Mouse (Mus musculus) neural tube, embryonic 13.5 days (tissue): ENCODE measurements around the gene Gm10271. TPM values are rescaled to one million over a fixed set of nuclear protein-coding genes. Genes with fewer than 3 reads are reported as not detected.

Source experiments
- ATAC-seq: fragments of 200-750 bp; cut with Nextera tagmentation; 2 replicates; pipeline ENCODE4 v1.8.0; 2017; ENCODE audit warnings: low read depth, mild to moderate bottlenecking, moderate TSS enrichment, moderate library complexity
- H3K27ac ChIP-seq: fragments of 300-500 bp; sonication (generic); replicated peaks from 2 replicates; pipeline ENCODE4 v1.5.1; 2015; ENCODE audit warnings: moderate library complexity, mild to moderate bottlenecking, inconsistent platforms
- H3K27me3 ChIP-seq: fragments of 300-500 bp; sonication (generic); 2 replicates; pipeline ENCODE4 v1.6.1; 2015; ENCODE audit warnings: mild to moderate bottlenecking, inconsistent platforms
- H3K36me3 ChIP-seq: fragments of 300-500 bp; sonication (generic); 2 replicates; pipeline ENCODE4 v1.6.1; 2015; ENCODE audit warnings: mild to moderate bottlenecking, inconsistent platforms
- H3K4me1 ChIP-seq: fragments of 300-500 bp; sonication (generic); replicated peaks from 2 replicates; pipeline ENCODE4 v1.6.1; 2015; ENCODE audit warnings: inconsistent platforms
- H3K4me2 ChIP-seq: fragments of 300-500 bp; sonication (generic); 2 replicates; pipeline ENCODE4 v1.6.1; 2015; ENCODE audit warnings: inconsistent platforms, mild to moderate bottlenecking, moderate library complexity
- H3K4me3 ChIP-seq: fragments of 300-500 bp; sonication (generic); 2 replicates; pipeline ENCODE4 v1.5.1; 2015; ENCODE audit warnings: mild to moderate bottlenecking, inconsistent platforms
- H3K9ac ChIP-seq: fragments of 300-500 bp; sonication (generic); 2 replicates; pipeline ENCODE4 v1.6.1; 2015; ENCODE audit warnings: moderate library complexity, mild to moderate bottlenecking, inconsistent platforms
- H3K9me3 ChIP-seq: fragments of 300-500 bp; sonication (generic); 2 replicates; pipeline ENCODE4 v1.6.1; 2016; ENCODE audit warnings: inconsistent platforms
- WGBS: fragments of 180-500 bp; shearing (Covaris S2); methylation state at CpG from one replicate; pipeline ENCODE4 v1.1.7; 2015; 5-methylcytosine and 5-hydroxymethylcytosine counted together
- polyA plus RNA-seq: library from polyadenylated mRNA; unstranded; fragments of >200 nt; fragmentation: Nextera tagmentation; extraction: Ambion mirVana; gene quantifications from 2 replicates; pipeline ENCODE4 v1.2.1, GENCODE M21; 2015

Gm10271 gene
- not detected in 2 replicates for polyA plus RNA-seq

- H3K4me3 ChIP-seq: no peak within 1 kb of the TSS
- H3K27ac ChIP-seq: no peak within 1 kb of the TSS
- H3K9me3 ChIP-seq: no peaks in the 10 kb centered on the region
- H3K4me1 ChIP-seq: no peaks in the 10 kb centered on the region
- H3K9ac ChIP-seq: no peak within 1 kb of the TSS
- H3K4me2 ChIP-seq: no peak within 1 kb of the TSS
- no peak for ATAC-seq
- 97% methylated on average over 6 of the region's 6 CpGs for WGBS
- no peaks in the 10 kb centered on the region for H3K27me3 ChIP-seq
- H3K36me3 ChIP-seq: no peaks in the 10 kb centered on the region
Observed at GRCm38 (mm10) chr10:116972509-116972908, at the start of gene Gm10271. Gene Gm10271 (minus strand): TSS chr10:116972609.

GRCm38 (mm10) chr10:117021020-117021754 is 48.8 kb upstream of the Gm10271 start:
- H3K36me3 ChIP-seq: no peaks in the 10 kb centered on the region
- peaks cover 6% of the 10 kb centered on the region for H3K27me3 ChIP-seq
- H3K27ac ChIP-seq: no peak overlapping the region
- 17% methylated on average over 21 of the region's 21 CpGs for WGBS
- H3K9ac ChIP-seq: no peak overlapping the region
- H3K4me2 ChIP-seq: no peak overlapping the region
- H3K4me1 ChIP-seq: peaks cover 20% of the 10 kb centered on the region
- no peaks in the 10 kb centered on the region for H3K9me3 ChIP-seq
- no peak overlapping the region for H3K4me3 ChIP-seq
- peak; percentile 40; the same call in 1 of the 2 replicates for ATAC-seq

- no peak overlapping the region for H3K9ac ChIP-seq
Observed at GRCm38 (mm10) chr10:117018281-117018840, 46.0 kb upstream of the Gm10271 start.

GRCm38 (mm10) chr10:117014565-117014964 is 42.2 kb upstream of the Gm10271 start:
- Histone ChIP-seq H3K27ac (no peak overlapping the region), H3K36me3 (no peaks in the 10 kb centered on the region), H3K27me3 (no peaks in the 10 kb centered on the region), H3K9ac (no peak overlapping the region), H3K4me2 (no peak overlapping the region), H3K9me3 (no peaks in the 10 kb centered on the region), H3K4me3 (no peak overlapping the region), H3K4me1 (peaks cover 14% of the 10 kb centered on the region)
- WGBS: 78% methylated on average over 5 of the region's 5 CpGs
- ATAC-seq: no peak

More at GRCm38 (mm10) chr10:117018281-117018840, 46.0 kb upstream of the Gm10271 start:
- Histone ChIP-seq H3K4me1 (peaks cover 27% of the 10 kb centered on the region), H3K9me3 (no peaks in the 10 kb centered on the region), H3K36me3 (no peaks in the 10 kb centered on the region), H3K27ac (no peak overlapping the region), H3K4me2 (no peak overlapping the region), H3K4me3 (no peak overlapping the region), H3K27me3 (no peaks in the 10 kb centered on the region; the same call in 1 of the 2 replicates)
- 47% methylated on average over 7 of the region's 7 CpGs for WGBS
- no peak for ATAC-seq

GRCm38 (mm10) chr10:117013689-117014390 is 41.4 kb upstream of the Gm10271 start:
- no peaks in the 10 kb centered on the region for H3K27me3 ChIP-seq
- peak overlapping the region; percentile 36 for H3K4me2 ChIP-seq
- WGBS: 13% methylated on average over 12 of the region's 12 CpGs
- peaks cover 14% of the 10 kb centered on the region for H3K4me1 ChIP-seq
- H3K36me3 ChIP-seq: no peaks in the 10 kb centered on the region
- H3K9me3 ChIP-seq: no peaks in the 10 kb centered on the region
- ATAC-seq: peak; percentile 91
- no peak overlapping the region for H3K9ac ChIP-seq
- H3K4me3 ChIP-seq: no peak overlapping the region
- H3K27ac ChIP-seq: no peak overlapping the region

GRCm38 (mm10) chr10:117011047-117011446 is 38.6 kb upstream of the Gm10271 start:
- H3K4me2 ChIP-seq: no peak overlapping the region
- no peaks in the 10 kb centered on the region for H3K27me3 ChIP-seq
- no peak overlapping the region for H3K27ac ChIP-seq
- no peaks in the 10 kb centered on the region for H3K36me3 ChIP-seq
- H3K9ac ChIP-seq: no peak overlapping the region
- H3K4me3 ChIP-seq: no peak overlapping the region
- 61% methylated on average over 8 of the region's 8 CpGs for WGBS
- no peaks in the 10 kb centered on the region for H3K9me3 ChIP-seq
- no peak for ATAC-seq
- H3K4me1 ChIP-seq: peaks cover 9% of the 10 kb centered on the region

GRCm38 (mm10) chr10:117009691-117010090 is 37.3 kb upstream of the Gm10271 start:
- Histone ChIP-seq H3K27ac (no peak overlapping the region), H3K4me3 (no peak overlapping the region), H3K9me3 (no peaks in the 10 kb centered on the region), H3K4me2 (no peak overlapping the region), H3K4me1 (peaks cover 21% of the 10 kb centered on the region), H3K9ac (no peak overlapping the region), H3K27me3 (no peaks in the 10 kb centered on the region), H3K36me3 (no peaks in the 10 kb centered on the region)
- no peak for ATAC-seq
- 88% methylated on average over 6 of the region's 6 CpGs for WGBS

GRCm38 (mm10) chr10:117005707-117006464 is 33.5 kb upstream of the Gm10271 start:
- WGBS: 66% methylated on average over 12 of the region's 12 CpGs
- no peaks in the 10 kb centered on the region for H3K27me3 ChIP-seq
- no peaks in the 10 kb centered on the region for H3K9me3 ChIP-seq
- H3K4me2 ChIP-seq: no peak overlapping the region
- ATAC-seq: no peak
- no peak overlapping the region for H3K27ac ChIP-seq
- no peak overlapping the region for H3K9ac ChIP-seq
- no peak overlapping the region for H3K4me3 ChIP-seq
- no peaks in the 10 kb centered on the region for H3K36me3 ChIP-seq
- peaks cover 19% of the 10 kb centered on the region for H3K4me1 ChIP-seq

- Histone ChIP-seq H3K4me1 (peaks cover 19% of the 10 kb centered on the region), H3K4me3 (no peak overlapping the region), H3K27me3 (no peaks in the 10 kb centered on the region), H3K9ac (no peak overlapping the region), H3K27ac (peak overlapping the region; percentile 18; the same call in 1 of the 2 replicates), H3K9me3 (no peaks in the 10 kb centered on the region), H3K4me2 (no peak overlapping the region), H3K36me3 (no peaks in the 10 kb centered on the region)
- ATAC-seq: peak; percentile 33; the same call in 1 of the 2 replicates
- 54% methylated on average over 5 of the region's 5 CpGs for WGBS
Observed at GRCm38 (mm10) chr10:117004695-117005094, 32.3 kb upstream of the Gm10271 start.

GRCm38 (mm10) chr10:117000975-117001374 is 28.6 kb upstream of the Gm10271 start:
- no peak overlapping the region for H3K9ac ChIP-seq
- H3K4me2 ChIP-seq: no peak overlapping the region
- peaks cover 16% of the 10 kb centered on the region for H3K4me1 ChIP-seq
- no peak for ATAC-seq
- no peaks in the 10 kb centered on the region for H3K36me3 ChIP-seq
- no peak overlapping the region for H3K27ac ChIP-seq
- H3K4me3 ChIP-seq: no peak overlapping the region
- 65% methylated on average over 12 of the region's 12 CpGs for WGBS
- H3K9me3 ChIP-seq: no peaks in the 10 kb centered on the region
- no peaks in the 10 kb centered on the region for H3K27me3 ChIP-seq

GRCm38 (mm10) chr10:116998716-116999455 is 26.5 kb upstream of the Gm10271 start:
- Histone ChIP-seq H3K36me3 (no peaks in the 10 kb centered on the region), H3K4me3 (no peak overlapping the region), H3K4me2 (no peak overlapping the region), H3K9ac (no peak overlapping the region), H3K4me1 (no peaks in the 10 kb centered on the region), H3K27me3 (no peaks in the 10 kb centered on the region), H3K27ac (no peak overlapping the region), H3K9me3 (no peaks in the 10 kb centered on the region)
- WGBS: 87% methylated on average over 17 of the region's 17 CpGs
- no peak for ATAC-seq
